Mouse (Mus musculus): ENCODE results near the gene Cmss1. TPM values are rescaled to one million over a fixed set of nuclear protein-coding genes. Genes with fewer than 3 reads are reported as not detected.

Cmss1 gene
- polyA plus RNA-seq, 1 experiment from 2014 or later, result 36.9 TPM

DNA sequence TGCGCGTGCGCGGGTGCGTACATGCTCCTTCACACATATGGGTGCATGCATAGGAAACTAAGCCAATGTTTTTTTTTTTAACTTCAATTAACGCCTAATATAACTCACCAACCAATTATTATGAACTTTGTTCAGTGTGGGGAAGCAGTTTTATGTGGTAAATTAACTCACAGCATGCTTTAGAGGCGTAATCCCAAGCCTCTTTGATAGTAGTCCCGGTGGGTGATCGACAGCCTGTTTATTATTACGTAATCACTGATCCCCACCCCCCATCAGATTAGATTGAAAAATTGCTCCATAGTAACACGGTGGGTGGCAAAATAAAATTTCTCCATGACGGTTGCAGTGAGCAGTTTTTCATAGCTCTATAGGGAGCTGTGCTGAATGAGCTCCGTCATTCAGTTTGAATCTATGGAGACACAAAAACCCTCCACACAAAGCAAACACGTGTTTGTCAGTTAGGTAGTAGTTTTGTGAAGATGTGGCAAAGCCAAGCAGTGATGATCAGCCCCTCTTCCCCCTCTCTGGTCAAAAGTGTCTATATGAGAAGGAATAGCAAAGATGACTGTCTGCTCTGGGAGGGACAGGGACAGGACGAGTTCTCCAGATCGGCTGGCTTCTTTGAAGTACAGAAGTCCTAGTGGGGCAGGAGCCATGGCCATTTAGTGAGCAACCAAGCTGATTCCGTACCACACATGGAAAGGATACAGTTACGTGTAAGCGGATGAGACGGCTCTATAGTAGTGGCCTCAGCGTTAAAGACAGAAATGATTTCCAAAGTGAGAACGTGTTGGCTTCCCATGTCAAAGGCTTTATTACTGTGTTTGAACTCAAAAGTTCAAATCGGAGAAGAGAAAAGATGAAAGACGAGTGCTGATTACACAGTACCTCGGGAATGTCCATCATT lies 303.6 kb downstream of the Cmss1 start:
- no peak for ATAC-seq (ENCODE audit: low read depth)
- Histone ChIP-seq H3K4me2 (no peak overlapping the region), H3K4me1 (replicated peaks) (no peaks in the 10 kb centered on the region), H3K9me3 (replicated peaks) (no peaks in the 10 kb centered on the region), H3K9ac (no peak overlapping the region), H3K4me3 (replicated peaks) (no peak overlapping the region), H3K36me3 (no peaks in the 10 kb centered on the region), H3K27ac (no peak overlapping the region), H3K27me3 (no peaks in the 10 kb centered on the region)
- DNase-seq, result no peak
- 84% methylated on average over 25 of the region's 25 CpGs for WGBS (ENCODE audit: insufficient replicate concordance)

DNA sequence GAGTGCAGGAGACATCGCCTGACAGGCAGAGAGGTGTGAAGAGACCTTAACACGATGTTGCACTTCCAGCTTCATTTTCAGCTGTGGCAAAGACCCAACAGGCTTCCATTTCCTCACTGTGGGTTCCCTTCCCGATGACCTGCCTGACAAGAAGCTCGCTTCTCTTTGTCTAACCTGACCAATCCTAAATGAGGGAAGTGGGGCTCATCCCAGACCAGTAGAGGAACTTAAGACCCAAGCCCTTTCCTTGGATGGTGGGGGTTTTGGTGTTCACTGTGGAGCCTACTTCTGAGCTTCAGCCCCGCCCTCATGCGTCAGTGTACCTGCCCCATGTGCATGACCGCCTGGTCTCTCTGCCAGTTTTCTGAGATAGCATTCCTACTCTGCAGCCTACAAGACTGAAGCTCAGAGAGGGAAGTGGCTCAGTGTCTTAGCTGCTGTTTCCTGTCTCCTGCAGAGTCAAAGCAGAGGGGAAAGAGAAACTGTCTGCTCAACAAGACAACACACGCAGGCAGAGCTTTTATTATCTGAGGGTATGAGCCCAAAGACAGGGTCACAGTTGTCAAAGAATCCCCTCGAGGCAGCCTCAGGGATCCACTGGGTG lies 305.1 kb downstream of the Cmss1 start:
- no peak overlapping the region for H3K9ac ChIP-seq
- 42% methylated on average over 9 of the region's 9 CpGs for WGBS (ENCODE audit: insufficient replicate concordance)
- no peak for DNase-seq

DNA sequence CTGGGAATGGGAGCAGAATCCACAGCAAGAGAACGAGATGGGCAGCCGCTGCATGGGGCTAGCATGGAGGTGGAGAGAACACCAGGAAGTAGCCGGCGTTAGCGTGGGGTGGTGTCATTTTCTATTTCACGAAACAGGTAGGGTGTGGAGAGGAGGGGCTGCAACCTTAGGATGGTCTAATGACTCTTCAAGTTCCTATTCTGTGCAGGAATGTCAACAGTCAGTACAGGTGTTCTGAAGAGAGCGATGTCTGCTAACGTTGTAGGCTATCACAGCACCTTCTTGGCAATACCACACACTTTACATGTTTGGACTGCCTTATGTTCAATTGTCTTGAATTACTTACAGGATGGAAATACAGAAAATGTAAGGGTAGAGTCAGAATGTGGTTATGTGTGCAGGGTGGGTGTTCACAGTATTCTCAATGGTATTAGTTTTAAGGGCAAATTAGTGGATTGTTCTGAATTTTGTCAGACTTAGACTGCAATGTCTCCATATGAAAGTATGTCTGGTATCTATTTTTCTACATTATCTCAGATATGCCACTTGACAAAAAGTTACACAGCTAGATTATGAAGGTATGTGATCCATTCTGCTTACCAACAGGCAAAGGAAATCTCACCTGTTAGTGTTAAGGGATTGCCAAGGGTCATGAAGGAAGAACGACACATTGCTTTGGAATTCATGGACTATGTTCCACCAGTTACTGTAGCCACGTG lies 311.3 kb downstream of the Cmss1 start:
- no peak for DNase-seq
- 76% methylated on average over 10 of the region's 10 CpGs for WGBS (ENCODE audit: insufficient replicate concordance)
- no peak for ATAC-seq (ENCODE audit: low read depth)
- H3K9ac ChIP-seq, result no peak overlapping the region
- no peaks in the 10 kb centered on the region for H3K4me1 ChIP-seq (replicated peaks)
- no peaks in the 10 kb centered on the region for H3K27me3 ChIP-seq
- no peaks in the 10 kb centered on the region for H3K9me3 ChIP-seq (replicated peaks)
- no peak overlapping the region for H3K4me3 ChIP-seq (replicated peaks)
- H3K4me2 ChIP-seq, result no peak overlapping the region
- H3K36me3 ChIP-seq, result no peaks in the 10 kb centered on the region
- no peak overlapping the region for H3K27ac ChIP-seq

More for the DNA sequence above, 305.1 kb downstream of the Cmss1 start:
- no peak overlapping the region for H3K4me2 ChIP-seq
- no peaks in the 10 kb centered on the region for H3K4me1 ChIP-seq (replicated peaks)
- no peaks in the 10 kb centered on the region for H3K9me3 ChIP-seq (replicated peaks)
- no peak for ATAC-seq (ENCODE audit: low read depth)
- no peak overlapping the region for H3K27ac ChIP-seq
- H3K36me3 ChIP-seq, result no peaks in the 10 kb centered on the region
- no peak overlapping the region for H3K4me3 ChIP-seq (replicated peaks)
- no peaks in the 10 kb centered on the region for H3K27me3 ChIP-seq

DNA sequence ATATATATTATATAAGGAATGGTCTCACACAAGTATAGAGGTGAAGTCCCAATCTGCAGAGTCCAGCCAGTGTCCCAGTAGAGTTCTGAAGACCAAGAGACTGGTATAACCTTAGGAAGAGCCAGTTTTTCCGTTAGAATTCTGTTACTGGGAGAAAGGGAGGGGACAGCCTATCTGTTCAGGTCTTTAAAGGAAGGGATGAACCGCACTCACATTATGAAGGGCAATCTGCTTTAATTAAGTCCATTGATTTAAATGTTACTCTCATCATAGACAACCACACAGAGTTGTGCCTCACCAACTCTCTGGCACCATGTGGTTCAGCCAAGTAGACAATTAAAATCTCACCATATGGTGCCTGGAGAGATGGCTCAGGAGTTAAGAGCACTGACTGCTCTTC lies 313.9 kb downstream of the Cmss1 start, which contains the start of gene Tmem30c:
Tmem30c (minus strand) TSS at position 101 of the 400 bp plus-strand sequence.
- Histone ChIP-seq H3K9ac (no peak within 1 kb of the TSS), H3K36me3 (no peaks in the 10 kb centered on the region), H3K4me1 (replicated peaks) (no peaks in the 10 kb centered on the region), H3K4me2 (no peak within 1 kb of the TSS), H3K27me3 (no peaks in the 10 kb centered on the region), H3K27ac (no peak within 1 kb of the TSS), H3K4me3 (replicated peaks) (no peak within 1 kb of the TSS), H3K9me3 (replicated peaks) (no peaks in the 10 kb centered on the region)
- 59% methylated on average over 2 of the region's 2 CpGs for WGBS (ENCODE audit: insufficient replicate concordance)
- DNase-seq (no peak), ATAC-seq (ENCODE audit: low read depth) (no peak)

DNA sequence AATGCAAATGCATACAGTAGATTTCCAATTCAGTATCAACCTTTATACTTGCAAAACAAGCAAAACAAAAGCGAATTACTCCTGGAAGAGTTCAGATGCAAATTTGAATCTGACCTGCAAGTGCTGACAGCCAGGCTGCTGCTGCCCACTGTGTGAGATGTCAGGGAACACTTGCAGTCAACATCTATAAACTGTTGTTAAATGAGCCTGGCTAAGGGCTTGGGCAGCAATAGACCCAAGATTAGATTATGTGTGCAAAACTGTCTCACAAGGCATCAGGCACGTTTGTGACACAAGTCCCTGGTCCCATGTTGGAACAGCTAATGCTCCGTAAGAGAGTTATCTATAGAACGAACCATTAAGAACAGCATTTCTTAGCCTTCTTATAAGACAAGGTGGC lies 314.4 kb downstream of the Cmss1 start:
- Histone ChIP-seq H3K36me3 (no peaks in the 10 kb centered on the region), H3K9ac (no peak overlapping the region), H3K4me1 (replicated peaks) (no peaks in the 10 kb centered on the region), H3K4me2 (no peak overlapping the region), H3K27ac (no peak overlapping the region), H3K4me3 (replicated peaks) (no peak overlapping the region), H3K9me3 (replicated peaks) (no peaks in the 10 kb centered on the region), H3K27me3 (no peaks in the 10 kb centered on the region)
- no peak for ATAC-seq (ENCODE audit: low read depth)
- 49% methylated on average over 4 of the region's 4 CpGs for WGBS (ENCODE audit: insufficient replicate concordance)
- DNase-seq, result no peak

DNA sequence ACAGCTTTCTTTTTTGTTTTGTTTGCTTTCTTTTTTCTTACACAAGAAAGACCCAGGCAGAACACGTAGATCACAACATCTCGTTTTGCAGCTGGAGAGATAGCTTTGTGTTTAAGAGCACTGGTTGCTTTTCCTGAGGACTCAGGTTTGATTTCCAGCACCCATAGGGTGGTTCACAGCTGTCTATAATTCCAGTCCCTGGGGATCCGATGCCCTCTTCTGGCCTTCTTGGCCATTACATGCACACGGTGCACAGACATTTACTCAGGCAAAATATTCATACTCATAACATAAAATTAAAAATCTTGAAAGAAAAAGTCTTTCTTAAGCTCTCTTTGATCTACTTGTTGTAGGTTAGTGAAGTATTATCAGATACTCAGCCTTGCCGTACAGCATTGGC lies 315.0 kb downstream of the Cmss1 start:
- Histone ChIP-seq H3K9me3 (replicated peaks) (no peaks in the 10 kb centered on the region), H3K36me3 (no peaks in the 10 kb centered on the region), H3K4me3 (replicated peaks) (no peak overlapping the region), H3K4me1 (replicated peaks) (no peaks in the 10 kb centered on the region), H3K27ac (no peak overlapping the region), H3K9ac (no peak overlapping the region), H3K27me3 (no peaks in the 10 kb centered on the region), H3K4me2 (no peak overlapping the region)
- ATAC-seq (ENCODE audit: low read depth) (no peak), DNase-seq (no peak)
- 76% methylated on average over 5 of the region's 5 CpGs for WGBS (ENCODE audit: insufficient replicate concordance)

DNA sequence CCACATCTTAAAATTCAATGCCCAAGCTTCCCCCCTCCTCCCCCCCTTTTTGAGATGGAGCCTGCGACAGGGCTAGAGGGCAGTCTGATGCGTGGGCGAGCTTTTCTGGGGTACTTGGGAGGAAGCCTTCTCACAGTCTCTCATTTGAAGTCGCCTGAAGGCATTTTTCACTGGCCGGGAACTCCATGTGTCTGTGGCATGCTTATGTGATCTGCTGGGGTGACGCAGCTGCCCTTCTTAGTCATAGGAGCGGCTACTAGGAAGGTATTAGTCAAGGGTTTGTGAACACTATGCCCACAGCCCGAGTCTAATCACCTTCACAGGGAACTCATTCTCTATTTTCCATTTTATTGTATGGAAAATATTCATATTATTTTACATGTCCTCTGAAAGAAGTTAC lies 325.2 kb downstream of the Cmss1 start:
- Histone ChIP-seq H3K27me3 (no peaks in the 10 kb centered on the region), H3K36me3 (no peaks in the 10 kb centered on the region), H3K4me1 (replicated peaks) (no peaks in the 10 kb centered on the region), H3K9me3 (replicated peaks) (no peaks in the 10 kb centered on the region), H3K4me3 (replicated peaks) (no peak overlapping the region), H3K4me2 (no peak overlapping the region), H3K9ac (no peak overlapping the region), H3K27ac (no peak overlapping the region)
- WGBS (ENCODE audit: insufficient replicate concordance), result 74% methylated on average over 8 of the region's 8 CpGs
- no peak for DNase-seq
- ATAC-seq (ENCODE audit: low read depth), result no peak

DNA sequence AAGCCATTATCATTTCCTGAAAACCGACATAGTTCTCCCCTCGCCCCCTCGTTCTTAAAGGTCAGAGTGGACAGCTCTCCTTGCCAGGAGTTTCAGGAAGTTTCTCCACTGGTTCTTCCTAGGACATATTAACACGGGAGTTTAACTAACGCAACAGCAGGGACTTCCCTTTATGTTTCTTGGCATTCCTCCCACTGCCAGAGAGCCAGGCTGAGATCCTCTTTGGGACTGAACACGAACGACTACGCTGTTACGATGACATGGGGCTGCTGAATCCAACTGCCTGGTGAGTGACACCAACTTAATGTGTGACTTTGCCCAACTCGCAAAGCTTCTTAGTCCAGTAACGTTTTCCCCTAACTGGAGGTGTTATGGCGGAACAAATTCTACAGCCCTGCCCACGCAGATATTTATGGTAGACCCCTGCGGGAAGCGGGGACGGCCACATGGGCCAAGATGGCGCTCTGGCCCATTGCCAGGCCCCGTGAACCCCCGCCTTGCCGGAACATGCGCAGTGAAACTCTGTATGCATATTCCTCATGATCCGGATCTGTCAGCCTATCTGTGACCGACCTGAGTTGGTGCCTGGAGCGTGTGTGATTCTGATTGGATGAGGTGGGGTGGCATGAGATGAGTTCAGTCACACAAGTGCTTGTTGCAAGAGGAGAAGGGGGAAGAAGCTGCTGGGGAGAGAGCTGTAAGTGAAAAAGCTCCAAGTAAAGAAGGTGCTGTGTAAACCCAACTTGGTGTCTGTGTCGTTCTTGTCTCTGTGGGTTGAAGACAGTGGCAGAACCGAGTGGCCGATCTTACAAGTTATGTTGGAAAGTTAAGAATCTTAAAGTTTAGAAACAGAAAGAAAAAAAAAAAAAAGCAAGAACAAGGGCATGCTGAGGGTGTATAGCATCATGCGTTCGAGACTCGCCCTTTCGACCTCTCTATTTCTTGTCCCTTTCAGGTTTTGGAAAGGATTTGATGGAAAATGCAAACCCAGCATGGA lies 326.1 kb downstream of the Cmss1 start:
- H3K27me3 ChIP-seq, result no peaks in the 10 kb centered on the region
- no peak overlapping the region for H3K27ac ChIP-seq
- DNase-seq, result no peak
- no peaks in the 10 kb centered on the region for H3K9me3 ChIP-seq (replicated peaks)
- H3K36me3 ChIP-seq, result no peaks in the 10 kb centered on the region
- no peaks in the 10 kb centered on the region for H3K4me1 ChIP-seq (replicated peaks)
- H3K4me2 ChIP-seq, result no peak overlapping the region
- H3K4me3 ChIP-seq (replicated peaks), result no peak overlapping the region
- WGBS (ENCODE audit: insufficient replicate concordance), result 78% methylated on average over 31 of the region's 31 CpGs
- no peak overlapping the region for H3K9ac ChIP-seq
- no peak for ATAC-seq (ENCODE audit: low read depth)

DNA sequence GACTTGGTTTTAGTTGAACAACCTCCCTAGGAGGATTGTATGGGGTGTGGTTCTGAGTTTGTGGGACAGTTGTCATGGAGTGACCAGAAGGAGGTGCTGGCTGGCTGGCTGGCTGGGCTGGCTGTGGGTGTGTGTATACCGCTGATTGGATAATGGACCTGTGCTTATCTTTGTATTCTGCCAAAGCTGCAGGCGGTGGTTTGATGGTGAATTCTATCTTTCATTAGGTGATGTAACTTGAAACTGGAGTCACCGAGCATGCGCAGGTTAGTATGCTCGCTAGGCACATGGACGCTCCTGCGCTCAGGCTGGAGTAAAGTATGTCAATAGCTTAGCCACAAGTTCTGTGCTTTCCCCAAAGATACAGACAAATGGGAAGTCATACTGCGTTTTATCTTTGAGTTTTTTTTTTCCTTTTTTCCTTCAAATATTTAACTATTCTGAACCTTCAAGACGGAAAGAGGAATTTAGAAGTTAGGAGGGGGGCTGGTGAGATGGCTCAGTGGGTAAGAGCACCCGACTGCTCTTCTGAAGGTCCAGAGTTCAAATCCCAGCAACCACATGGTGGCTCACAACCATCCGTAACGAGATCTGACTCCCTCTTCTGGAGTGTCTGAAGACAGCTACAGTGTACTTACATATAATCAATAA lies 327.6 kb downstream of the Cmss1 start:
- H3K4me3 ChIP-seq (replicated peaks), result no peak overlapping the region
- H3K9me3 ChIP-seq (replicated peaks), result no peaks in the 10 kb centered on the region
- H3K4me2 ChIP-seq, result no peak overlapping the region
- no peaks in the 10 kb centered on the region for H3K4me1 ChIP-seq (replicated peaks)
- no peak overlapping the region for H3K27ac ChIP-seq
- ATAC-seq (ENCODE audit: low read depth) (no peak), DNase-seq (no peak)
- 75% methylated on average over 12 of the region's 12 CpGs for WGBS (ENCODE audit: insufficient replicate concordance)
- H3K27me3 ChIP-seq, result no peaks in the 10 kb centered on the region
- no peaks in the 10 kb centered on the region for H3K36me3 ChIP-seq
- H3K9ac ChIP-seq, result no peak overlapping the region

DNA sequence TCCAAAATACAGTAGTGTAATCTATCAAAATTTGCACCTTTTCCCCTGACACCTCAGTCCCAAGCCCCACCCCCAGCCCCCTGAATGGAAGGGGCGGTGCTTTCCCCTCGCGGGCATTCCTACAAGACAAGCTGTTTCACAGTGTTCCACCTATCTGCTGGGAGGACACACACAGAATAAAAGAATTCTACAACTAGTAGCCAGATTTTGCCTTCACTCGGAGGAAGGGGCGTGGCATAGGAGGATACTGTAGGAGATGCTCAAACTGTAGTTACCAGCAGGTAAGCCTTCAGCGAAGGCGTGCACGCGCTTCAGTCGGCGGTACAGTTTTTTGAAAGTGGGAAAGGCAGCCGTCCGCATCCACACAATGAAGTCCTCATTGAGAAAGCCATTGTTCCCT lies 336.9 kb downstream of the Cmss1 start:
- no peaks in the 10 kb centered on the region for H3K27me3 ChIP-seq
- no peaks in the 10 kb centered on the region for H3K4me1 ChIP-seq (replicated peaks)
- H3K9ac ChIP-seq, result no peak overlapping the region
- ATAC-seq (ENCODE audit: low read depth) (no peak), DNase-seq (no peak)
- H3K4me2 ChIP-seq, result no peak overlapping the region
- H3K9me3 ChIP-seq (replicated peaks), result no peaks in the 10 kb centered on the region
- H3K4me3 ChIP-seq (replicated peaks), result no peak overlapping the region
- no peak overlapping the region for H3K27ac ChIP-seq
- 82% methylated on average over 13 of the region's 13 CpGs for whole genome bisulfite sequencing (ENCODE audit: insufficient replicate concordance)
- no peaks in the 10 kb centered on the region for H3K36me3 ChIP-seq
